Mouse (Mus musculus) hindbrain, embryonic 10.5 days (tissue): ENCODE measurements around the gene Gal3st2c. TPM values are rescaled to one million over a fixed set of nuclear protein-coding genes. Genes with fewer than 3 reads are reported as not detected.
"Not testable (repeated sequence)": the region's sequence is repeated elsewhere in the genome, so short reads cannot be mapped to it uniquely, and the experiment has no call there.

Experiments used
- DNase-seq: peaks from one replicate; pipeline ENCODE4 v3.0.0-alpha.2; 2017; ENCODE audit warnings: low spot score
- H3K27ac ChIP-seq: fragments of 300-500 bp; sonication (generic); 2 replicates; pipeline ENCODE4 v1.5.1; 2016; ENCODE audit warnings: mild to moderate bottlenecking, moderate library complexity
- H3K27me3 ChIP-seq: fragments of 300-500 bp; sonication (generic); 2 replicates; pipeline ENCODE4 v1.6.1; 2016; ENCODE audit warnings: mild to moderate bottlenecking; ENCODE audit not compliant: poor library complexity, insufficient read depth, severe bottlenecking
- H3K36me3 ChIP-seq: fragments of 300-500 bp; sonication (generic); 2 replicates; pipeline ENCODE4 v1.6.1; 2016; ENCODE audit warnings: mild to moderate bottlenecking, moderate library complexity
- H3K4me1 ChIP-seq: fragments of 300-500 bp; sonication (generic); replicated peaks from 2 replicates; pipeline ENCODE4 v1.6.1; 2016; ENCODE audit warnings: mild to moderate bottlenecking
- H3K4me3 ChIP-seq: fragments of 300-500 bp; sonication (generic); 2 replicates; pipeline ENCODE4 v1.5.1; 2016; ENCODE audit warnings: mild to moderate bottlenecking, moderate library complexity
- H3K9me3 ChIP-seq: fragments of 300-500 bp; sonication (generic); 2 replicates; pipeline ENCODE4 v1.6.1; 2016; ENCODE audit warnings: mild to moderate bottlenecking, moderate library complexity
- WGBS: fragments of 180-500 bp; shearing (Covaris S2); methylation state at CpG from one replicate; pipeline ENCODE4 v1.1.7; 2016; 5-methylcytosine and 5-hydroxymethylcytosine counted together
- polyA plus RNA-seq: library from polyadenylated mRNA; unstranded; fragments of >200 nt; fragmentation: Nextera tagmentation; extraction: Ambion mirVana; gene quantifications from 2 replicates; pipeline ENCODE4 v1.2.1, GENCODE M21; 2016

Gene Gal3st2c
- polyA plus RNA-seq, 1 experiment from 2014 or later, result not detected

GRCm38 (mm10) chr1:94054481-94054880 lies 64.2 kb downstream of the Gal3st2c start:
- Histone ChIP-seq H3K36me3 (no peaks in the 10 kb centered on the region), H3K4me1 (0 out of 2 replicates have a peak, but pooled peaks cover 3% of the 10 kb centered on the region), H3K27ac (no peak overlapping the region), H3K9me3 (no peaks in the 10 kb centered on the region), H3K4me3 (no peak overlapping the region), H3K27me3 (no peaks in the 10 kb centered on the region)
- 87% methylated on average over 1 of the region's 1 CpGs for WGBS
- DNase-seq, result no peak

GRCm38 (mm10) chr1:94055966-94056365 lies 65.7 kb downstream of the Gal3st2c start:
- H3K36me3 ChIP-seq, result no peaks in the 10 kb centered on the region
- no peak overlapping the region for H3K27ac ChIP-seq
- H3K4me3 ChIP-seq, result no peak overlapping the region
- H3K9me3 ChIP-seq, result no peaks in the 10 kb centered on the region
- no peak for DNase-seq
- 76% methylated on average over 3 of the region's 3 CpGs for WGBS
- 0 out of 2 replicates have a peak, but pooled peaks cover 3% of the 10 kb centered on the region for H3K4me1 ChIP-seq
- no peaks in the 10 kb centered on the region for H3K27me3 ChIP-seq

- no peak overlapping the region for H3K27ac ChIP-seq
- H3K27me3 ChIP-seq, result no peaks in the 10 kb centered on the region
- no peaks in the 10 kb centered on the region for H3K9me3 ChIP-seq
- 0 out of 2 replicates have a peak, but pooled peaks cover 1% of the 10 kb centered on the region for H3K4me1 ChIP-seq
- no peaks in the 10 kb centered on the region for H3K36me3 ChIP-seq
- DNase-seq, result no peak
- H3K4me3 ChIP-seq, result no peak overlapping the region
- WGBS, result 93% methylated on average over 2 of the region's 2 CpGs
Observed at GRCm38 (mm10) chr1:94057401-94057800, 67.1 kb downstream of the Gal3st2c start.

GRCm38 (mm10) chr1:94058281-94058680 lies 68.0 kb downstream of the Gal3st2c start:
- not testable (repeated sequence) for H3K27ac ChIP-seq, H3K36me3 ChIP-seq, H3K4me3 ChIP-seq, DNase-seq, H3K9me3 ChIP-seq, H3K27me3 ChIP-seq, H3K4me1 ChIP-seq
- 81% methylated on average over 1 of the region's 1 CpGs for WGBS

Other genes with a start within 250 kb of the Gal3st2c start
- gene Atg4b, start 239.0 kb upstream of the Gal3st2c start, polyA plus RNA-seq, result 83.7 and 103 TPM in 2 replicates
- gene Thap4, start 235.6 kb upstream of the Gal3st2c start, polyA plus RNA-seq, result 40.7 and 48.8 TPM in 2 replicates
- 228 and 263 TPM in 2 replicates for gene Dtymk, start 188.6 kb upstream of the Gal3st2c start, polyA plus RNA-seq
- gene Ing5, start 186.5 kb upstream of the Gal3st2c start, polyA plus RNA-seq, result 17.4 and 24.4 TPM in 2 replicates
- gene D2hgdh, start 165.6 kb upstream of the Gal3st2c start, polyA plus RNA-seq, result 16.1 and 16.4 TPM in 2 replicates
- not detected in 2 replicates for gene Gal3st2, start 129.2 kb upstream of the Gal3st2c start, polyA plus RNA-seq
- not detected in 2 replicates for gene Gal3st2b, start 72.2 kb upstream of the Gal3st2c start, polyA plus RNA-seq
- not detected in 2 replicates for gene Neu4, start 29.9 kb downstream of the Gal3st2c start, polyA plus RNA-seq
- 0.08 TPM in 1 of 2 replicates, not detected in the other for gene Pdcd1, start 62.0 kb downstream of the Gal3st2c start, polyA plus RNA-seq